Mouse (Mus musculus) heart, embryonic 13.5 days (tissue): ENCODE results near the gene Dao. TPM values are rescaled to one million over a fixed set of nuclear protein-coding genes. Genes with fewer than 3 reads are reported as not detected.

ENCODE experiments used
- ATAC-seq: fragments of 200-750 bp; cut with Nextera tagmentation; 2 replicates; pipeline ENCODE4 v1.8.0; 2017; ENCODE audit warnings: moderate TSS enrichment; ENCODE audit not compliant: insufficient number of reproducible peaks, low FRiP score, low TSS enrichment; ENCODE audit errors: extremely low read depth
- H3K27ac ChIP-seq: fragments of 300-500 bp; sonication (generic); replicated peaks from 2 replicates; pipeline ENCODE4 v1.5.1; 2015; ENCODE audit warnings: moderate library complexity, mild to moderate bottlenecking, inconsistent platforms
- H3K27me3 ChIP-seq: fragments of 300-500 bp; sonication (generic); replicated peaks from 2 replicates; pipeline ENCODE4 v1.6.1; 2015; ENCODE audit warnings: mild to moderate bottlenecking, inconsistent platforms
- H3K36me3 ChIP-seq: fragments of 300-500 bp; sonication (generic); 2 replicates; pipeline ENCODE4 v1.6.1; 2015; ENCODE audit warnings: mild to moderate bottlenecking, inconsistent platforms
- H3K4me1 ChIP-seq: fragments of 300-500 bp; sonication (generic); 2 replicates; pipeline ENCODE4 v1.6.1; 2015; ENCODE audit warnings: inconsistent platforms
- H3K4me2 ChIP-seq: fragments of 300-500 bp; sonication (generic); 2 replicates; pipeline ENCODE4 v1.6.1; 2015; ENCODE audit warnings: inconsistent platforms, mild to moderate bottlenecking, moderate library complexity
- H3K4me3 ChIP-seq: fragments of 300-500 bp; sonication (generic); 2 replicates; pipeline ENCODE4 v1.5.1; 2015; ENCODE audit warnings: moderate library complexity, mild to moderate bottlenecking, inconsistent platforms
- H3K9ac ChIP-seq: fragments of 300-500 bp; sonication (generic); 2 replicates; pipeline ENCODE4 v1.6.1; 2015; ENCODE audit warnings: inconsistent platforms, mild to moderate bottlenecking, moderate library complexity
- H3K9me3 ChIP-seq: fragments of 300-500 bp; sonication (generic); 2 replicates; pipeline ENCODE4 v1.6.1; 2016; ENCODE audit warnings: inconsistent platforms
- WGBS: fragments of 180-500 bp; shearing (Covaris S2); methylation state at CpG from one replicate; pipeline ENCODE4 v1.1.7; 2015; ENCODE audit warnings: mixed read lengths; 5-methylcytosine and 5-hydroxymethylcytosine counted together
- polyA plus RNA-seq: library from polyadenylated mRNA; unstranded; fragments of >200 nt; fragmentation: Nextera tagmentation; extraction: Ambion mirVana; gene quantifications from 2 replicates; pipeline ENCODE4 v1.2.1, GENCODE M21; 2015

Gene Dao
- polyA plus RNA-seq, 1 experiment from 2014 or later: not detected

GRCm38 (mm10) chr5:114072262-114072661 lies 68.8 kb downstream of the Dao start:
- 55% methylated on average over 2 of the region's 2 CpGs for WGBS
- no peak overlapping the region for H3K4me2 ChIP-seq
- H3K27me3 ChIP-seq: peaks cover 3% of the 10 kb centered on the region; the same call in 1 of the 2 replicates
- H3K9ac ChIP-seq: no peak overlapping the region
- H3K4me1 ChIP-seq: peaks cover 5% of the 10 kb centered on the region; the same call in 1 of the 2 replicates
- H3K27ac ChIP-seq: no peak overlapping the region
- ATAC-seq: no peak
- H3K36me3 ChIP-seq: no peaks in the 10 kb centered on the region
- no peak overlapping the region for H3K4me3 ChIP-seq
- no peaks in the 10 kb centered on the region for H3K9me3 ChIP-seq

Other genes with a start within 250 kb of the Dao start
- 32.0 and 34.5 TPM in 2 replicates for gene Sart3, start 231.2 kb upstream of the Dao start, polyA plus RNA-seq
- gene Iscu, start 231.0 kb upstream of the Dao start, polyA plus RNA-seq: 99.6 and 102 TPM in 2 replicates
- 13.3 and 15.8 TPM in 2 replicates for gene Tmem119, start 203.2 kb upstream of the Dao start, polyA plus RNA-seq
- 1.2 and 1.3 TPM in 2 replicates for gene Selplg, start 171.1 kb upstream of the Dao start, polyA plus RNA-seq
- gene Coro1c, start 94.9 kb upstream of the Dao start, polyA plus RNA-seq: 95.4 and 99.4 TPM in 2 replicates
- 12.4 and 13.5 TPM in 2 replicates for gene Ssh1, start 9.8 kb upstream of the Dao start, polyA plus RNA-seq
- gene Usp30, start 61.8 kb downstream of the Dao start, polyA plus RNA-seq: 7.4 and 7.5 TPM in 2 replicates
- 0.15 and 0.36 TPM in 2 replicates for gene Svop, start 87.9 kb downstream of the Dao start, polyA plus RNA-seq
- 6.4 and 9.1 TPM in 2 replicates for gene Alkbh2, start 124.5 kb downstream of the Dao start, polyA plus RNA-seq
- 44.6 and 47.5 TPM in 2 replicates for gene Ung, start 126.7 kb downstream of the Dao start, polyA plus RNA-seq
- gene Acacb, start 142.8 kb downstream of the Dao start, polyA plus RNA-seq: 8.9 and 9.5 TPM in 2 replicates